Mouse (Mus musculus): ENCODE measurements around the gene Ppp3ca.

The Ppp3ca gene

GRCm38 (mm10) chr3:136864306-136864705, 194.4 kb downstream of the Ppp3ca start:
- no peak for DNase-seq

- no peak for DNase-seq
These were observed 195.4 kb downstream of the Ppp3ca start for GRCm38 (mm10) chr3:136865176-136865859.

GRCm38 (mm10) chr3:136866095-136866494, 196.2 kb downstream of the Ppp3ca start:
- no peak for DNase-seq

DNA sequence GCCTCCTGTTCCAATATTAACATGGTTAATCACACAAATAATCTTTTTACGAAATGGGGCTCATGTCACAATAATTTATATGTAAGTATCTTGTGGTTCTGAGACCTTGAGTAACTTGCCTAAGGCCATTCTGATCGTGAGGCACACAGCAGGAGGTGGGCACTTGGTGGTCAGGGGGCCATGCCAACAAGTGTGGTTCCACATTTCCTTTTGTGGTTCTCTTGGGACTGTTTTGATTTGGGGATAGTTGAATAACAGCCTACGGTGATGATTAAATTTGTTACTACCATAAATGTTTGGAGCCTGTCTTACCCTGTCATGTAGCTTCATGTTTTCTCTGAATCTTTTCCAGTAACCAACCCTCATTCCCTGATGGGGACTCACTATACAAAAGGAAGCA, 196.6 kb downstream of the Ppp3ca start:
- no peak for DNase-seq

DNA sequence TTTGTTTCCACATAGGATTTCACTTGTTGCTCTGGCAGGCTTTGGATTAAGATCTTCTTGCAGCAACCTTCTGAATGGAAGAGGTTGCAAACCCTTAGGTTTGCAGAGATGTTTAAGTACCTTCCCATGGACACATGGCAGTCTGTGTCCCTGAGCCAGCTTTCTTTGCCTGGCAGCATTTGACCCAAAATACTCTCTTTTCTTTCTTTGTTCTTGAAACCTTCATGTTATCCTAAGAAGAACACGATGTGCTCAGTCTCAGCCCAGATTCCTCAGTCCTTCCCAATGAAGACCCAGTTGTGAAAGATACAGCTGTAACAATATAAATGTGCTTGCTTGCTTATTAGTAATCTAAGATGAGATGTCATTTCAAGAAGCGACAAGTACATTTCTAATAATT, 197.4 kb downstream of the Ppp3ca start:
- DNase-seq, result no peak

DNA sequence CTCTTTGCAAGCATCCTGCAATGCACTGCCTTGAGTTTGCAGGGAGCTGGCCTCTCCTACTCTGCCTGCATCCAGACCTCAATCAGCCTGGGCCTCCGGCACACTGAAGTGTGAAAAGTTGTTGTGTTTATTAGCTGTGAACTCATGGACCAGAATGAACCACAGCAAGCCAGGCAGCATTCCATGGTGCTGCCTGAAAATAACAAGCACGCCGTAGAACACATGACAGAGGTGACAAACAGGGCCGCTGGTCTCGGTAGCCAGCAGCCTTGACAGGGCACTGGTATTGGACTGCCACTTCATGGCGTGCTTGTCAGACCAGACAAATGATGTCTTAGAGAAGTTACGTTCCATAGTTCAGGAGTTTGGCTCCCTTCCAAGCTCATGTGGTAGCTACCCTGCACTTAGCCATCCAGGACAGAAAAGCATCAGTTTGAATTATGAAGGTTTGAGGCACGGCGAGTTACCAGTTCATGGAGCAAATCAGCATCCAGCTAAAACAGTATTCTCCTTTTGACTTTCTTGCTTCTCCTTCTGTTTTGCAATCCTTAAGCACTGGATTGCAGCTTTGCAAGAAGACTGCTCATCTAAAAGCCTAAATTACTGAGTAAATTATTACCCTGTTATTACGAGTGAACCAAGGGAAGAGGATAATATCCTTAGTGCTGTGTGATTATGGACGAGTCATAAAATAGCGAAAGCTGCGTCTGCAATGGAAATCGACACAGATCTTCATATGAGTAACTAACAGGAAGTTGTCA, 202.0 kb downstream of the Ppp3ca start:
- DNase-seq, result no peak

DNA sequence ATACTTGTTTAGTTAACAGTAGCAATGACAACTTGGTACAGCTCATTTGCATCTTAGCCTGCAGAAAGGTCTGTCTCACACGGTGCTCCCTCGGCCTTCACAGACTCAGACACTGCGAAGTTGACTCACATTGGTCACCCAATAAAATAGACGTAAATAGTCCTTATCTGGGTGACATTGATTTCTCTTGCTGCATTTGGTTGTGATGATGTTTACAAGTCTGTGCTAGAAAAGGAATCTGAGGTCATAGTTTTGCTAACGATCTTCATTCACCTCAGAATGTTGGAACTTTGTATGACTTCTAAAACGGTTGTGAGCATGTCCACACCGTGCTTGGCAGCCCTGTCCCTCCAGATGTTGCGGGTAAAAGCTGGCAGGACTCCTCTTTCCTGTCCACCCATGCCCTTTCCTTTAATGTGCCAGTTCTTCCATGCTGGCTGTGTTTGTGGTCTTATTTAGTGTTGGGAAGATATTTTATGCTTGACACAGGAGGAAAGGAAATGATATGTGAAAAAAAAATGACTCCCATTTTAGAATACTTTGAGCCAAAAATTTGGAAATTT, 202.7 kb downstream of the Ppp3ca start:
- DNase-seq, result no peak

GRCm38 (mm10) chr3:136873809-136874449, 204.0 kb downstream of the Ppp3ca start:
- DNase-seq, result no peak

- DNase-seq, result no peak
These were observed 204.6 kb downstream of the Ppp3ca start for GRCm38 (mm10) chr3:136874566-136874965.

GRCm38 (mm10) chr3:136887741-136888140, 217.8 kb downstream of the Ppp3ca start:
- DNase-seq, result no peak

DNA sequence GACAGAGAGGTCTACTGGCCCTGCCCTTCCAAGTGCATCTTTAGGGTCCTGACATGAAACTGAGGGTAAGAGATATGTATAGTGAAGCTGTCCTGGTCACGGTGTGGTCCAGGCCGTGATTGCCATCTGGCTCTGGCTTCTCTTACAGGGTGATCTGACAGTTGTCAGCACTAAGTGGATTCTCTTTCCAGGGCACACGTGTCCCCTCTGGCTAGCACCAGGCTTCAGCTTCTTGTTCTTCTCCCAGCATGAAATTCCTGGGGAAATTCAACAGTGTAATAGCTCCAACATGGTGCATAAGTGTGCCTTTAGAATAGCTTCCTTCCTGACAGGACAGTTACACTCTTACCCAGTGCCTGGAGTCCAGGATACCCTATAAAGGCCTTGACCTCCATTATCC, 222.2 kb downstream of the Ppp3ca start:
- no peak for DNase-seq

GRCm38 (mm10) chr3:136893596-136894402, 223.9 kb downstream of the Ppp3ca start:
- DNase-seq, result no peak

- no peak for DNase-seq
These were observed 225.6 kb downstream of the Ppp3ca start for GRCm38 (mm10) chr3:136895498-136895897.

DNA sequence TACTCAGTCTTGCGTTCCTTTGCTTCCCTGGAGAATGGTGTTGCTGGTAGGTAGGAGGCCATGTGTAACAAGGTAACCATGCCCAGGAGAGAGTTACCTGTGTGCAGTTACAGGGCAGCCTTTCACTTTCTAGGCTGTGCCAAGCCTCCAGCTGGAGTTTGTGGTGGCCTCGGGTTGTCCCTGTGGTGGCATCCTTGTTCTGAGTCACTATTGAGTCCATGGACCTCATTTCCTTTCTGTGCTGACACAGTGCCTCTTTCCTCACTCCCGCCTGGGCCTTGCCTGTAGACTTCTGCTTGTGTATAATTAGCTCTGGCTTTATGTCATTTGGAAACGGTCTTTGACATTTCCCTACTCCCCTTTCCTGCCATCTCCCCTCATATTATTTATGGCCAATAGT, 226.4 kb downstream of the Ppp3ca start:
- DNase-seq, result no peak

GRCm38 (mm10) chr3:136899744-136900143, 229.8 kb downstream of the Ppp3ca start:
- peak; percentile 48 for DNase-seq

- DNase-seq, result no peak
These were observed 231.1 kb downstream of the Ppp3ca start for GRCm38 (mm10) chr3:136900986-136901385.

DNA sequence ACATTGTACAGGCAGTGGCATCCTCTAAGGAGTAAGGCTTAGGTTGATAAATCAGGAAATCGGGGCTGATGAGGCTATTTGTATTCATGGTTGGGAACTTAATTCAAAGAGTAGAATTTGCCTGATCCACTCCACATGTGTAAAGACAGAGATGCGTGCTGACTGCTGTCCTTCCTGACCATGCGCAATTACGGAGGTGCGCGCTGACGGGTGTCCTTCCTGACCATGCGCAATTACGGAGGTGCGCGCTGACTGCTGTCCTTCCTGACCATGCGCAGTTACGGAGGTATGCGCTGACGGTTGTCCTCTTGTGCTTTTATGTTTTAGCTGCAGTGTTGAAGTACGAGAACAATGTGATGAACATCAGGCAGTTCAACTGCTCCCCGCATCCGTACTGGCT, 232.9 kb downstream of the Ppp3ca start:
- no peak for DNase-seq

GRCm38 (mm10) chr3:136905577-136905976, 235.7 kb downstream of the Ppp3ca start:
- no peak for DNase-seq

- DNase-seq, result no peak
These were observed 239.6 kb downstream of the Ppp3ca start for GRCm38 (mm10) chr3:136909534-136909933.

- DNase-seq, result no peak
These were observed 241.4 kb downstream of the Ppp3ca start for GRCm38 (mm10) chr3:136911276-136911675.

- no peak for DNase-seq
These were observed 247.2 kb downstream of the Ppp3ca start for GRCm38 (mm10) chr3:136917080-136917479.

DNA sequence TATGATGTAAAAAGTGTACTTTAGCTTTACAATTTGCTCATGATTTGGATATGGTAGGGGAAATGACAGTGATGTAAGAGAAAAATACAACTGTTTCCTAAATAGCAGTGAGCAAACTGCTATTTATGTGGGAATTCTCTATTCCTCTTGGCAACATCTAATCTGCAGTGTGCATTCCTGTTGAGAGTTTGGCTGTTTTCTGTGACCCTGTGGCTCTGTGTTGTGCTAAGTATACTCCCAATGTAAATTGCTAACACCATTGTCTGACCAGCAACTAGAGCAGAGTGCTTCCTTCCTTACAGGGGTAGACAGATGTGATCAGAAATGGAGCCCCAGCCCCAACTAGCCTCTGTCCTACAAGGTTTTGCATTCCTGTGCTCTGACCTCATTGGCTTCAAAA, 263.1 kb downstream of the Ppp3ca start:
- no peak for DNase-seq
